Mouse (Mus musculus) liver, adult (tissue): ENCODE measurements at regions not wholly inside any gene's neighbourhood (a gene's known extent, or its start where the extent isn't known, plus 50 kb on each side); places are given as distances from the start of the nearest gene placed in this dataset.

Experiments used
- GATA4 ChIP-seq: IDR thresholded peaks from 2 replicates; pipeline ENCODE4 v1.6.1; 2014; ENCODE audit warnings: mild to moderate bottlenecking, low read length; ENCODE audit not compliant: insufficient replicate concordance

- no peak for TF ChIP-seq GATA4
Measured at GRCm38 (mm10) chr4:131120680-131121079, 176.5 kb downstream of the Matn1 start.

DNA sequence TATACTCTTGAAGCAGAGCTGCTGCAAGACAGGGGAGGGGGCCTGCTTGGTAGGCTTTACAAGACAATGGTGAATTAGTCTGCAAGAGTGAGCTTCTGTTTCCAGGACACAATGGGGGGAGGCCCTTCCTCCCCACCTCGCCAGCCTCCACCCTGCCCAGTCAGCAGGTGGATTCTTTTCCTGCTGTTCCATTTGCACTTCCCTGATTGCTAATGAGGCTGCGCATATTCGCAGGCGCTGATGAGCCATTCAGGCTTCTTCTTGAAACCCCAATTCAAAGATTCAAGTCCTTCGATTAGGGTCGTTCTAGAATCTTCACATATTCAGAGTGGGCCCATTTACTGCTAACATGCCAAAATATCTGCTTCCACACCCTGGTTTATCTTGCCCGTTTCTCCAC is 181.8 kb downstream of the Matn1 start:
- TF ChIP-seq GATA4 = no peak

DNA sequence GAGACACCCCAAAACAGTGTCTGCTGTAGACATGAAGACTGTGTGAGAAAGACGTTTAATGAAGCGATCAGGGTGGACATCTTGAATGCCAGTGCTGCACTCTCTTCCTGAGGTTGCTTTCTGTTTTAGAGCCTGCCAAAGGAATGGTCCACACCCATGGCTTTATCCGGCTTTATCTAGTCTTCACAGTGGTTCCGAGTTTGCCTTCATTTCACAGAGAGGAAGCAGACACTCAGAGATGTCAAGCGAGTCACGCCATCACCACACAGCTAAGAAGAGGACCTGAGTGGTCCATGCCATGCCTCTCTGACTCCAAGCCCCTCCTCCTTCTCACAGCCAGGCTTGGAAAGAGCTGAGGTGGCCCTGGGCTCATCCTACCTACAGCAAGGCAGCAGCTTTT is 182.7 kb downstream of the Matn1 start:
- TF ChIP-seq GATA4 = no peak

GRCm38 (mm10) chr4:131128646-131129045 is 184.5 kb downstream of the Matn1 start:
- no peak for TF ChIP-seq GATA4

GRCm38 (mm10) chr4:131132201-131132600 is 188.0 kb downstream of the Matn1 start:
- TF ChIP-seq GATA4 = no peak

GRCm38 (mm10) chr4:131132781-131133180 is 188.6 kb downstream of the Matn1 start:
- TF ChIP-seq GATA4 = no peak

DNA sequence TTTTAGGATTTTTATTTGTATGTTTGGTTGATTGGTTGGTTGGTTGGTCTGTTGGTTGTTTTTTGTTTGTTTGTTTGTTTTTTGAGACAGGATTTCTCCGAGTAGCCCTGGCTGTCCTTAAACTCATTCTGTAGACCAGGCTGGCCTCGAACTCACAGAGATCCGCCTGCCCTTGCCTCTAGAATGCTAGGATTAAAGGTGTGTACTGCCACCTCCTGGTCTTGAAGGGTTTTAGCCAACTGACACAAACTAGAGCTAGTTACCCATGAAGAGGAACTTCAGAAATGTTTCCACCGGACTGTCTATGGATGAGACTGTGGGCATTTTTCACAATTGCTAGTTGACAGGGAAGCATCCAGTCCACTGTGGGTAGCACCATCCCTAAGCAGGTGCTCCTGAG is 191.7 kb downstream of the Matn1 start:
- TF ChIP-seq GATA4 = no peak

DNA sequence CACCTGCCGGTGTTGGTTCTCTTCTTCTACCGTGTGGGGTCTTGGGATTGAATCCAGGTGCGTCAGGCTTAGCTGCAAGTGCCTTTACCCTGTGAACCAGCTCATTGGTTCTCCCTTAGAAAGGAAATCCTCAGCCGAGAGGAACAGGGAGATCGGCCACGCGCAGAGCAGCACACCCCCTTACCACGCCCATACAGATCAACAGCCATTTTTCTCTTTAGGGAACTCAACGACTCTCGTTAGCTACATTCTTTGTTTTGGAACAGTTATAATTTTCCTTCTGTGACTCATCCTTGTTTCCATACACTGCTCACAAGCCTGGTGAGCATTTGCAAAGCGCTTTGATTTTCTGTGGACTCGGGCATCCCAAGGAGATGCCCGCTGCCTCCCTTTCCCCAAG is 194.7 kb downstream of the Matn1 start:
- no peak for TF ChIP-seq GATA4

DNA sequence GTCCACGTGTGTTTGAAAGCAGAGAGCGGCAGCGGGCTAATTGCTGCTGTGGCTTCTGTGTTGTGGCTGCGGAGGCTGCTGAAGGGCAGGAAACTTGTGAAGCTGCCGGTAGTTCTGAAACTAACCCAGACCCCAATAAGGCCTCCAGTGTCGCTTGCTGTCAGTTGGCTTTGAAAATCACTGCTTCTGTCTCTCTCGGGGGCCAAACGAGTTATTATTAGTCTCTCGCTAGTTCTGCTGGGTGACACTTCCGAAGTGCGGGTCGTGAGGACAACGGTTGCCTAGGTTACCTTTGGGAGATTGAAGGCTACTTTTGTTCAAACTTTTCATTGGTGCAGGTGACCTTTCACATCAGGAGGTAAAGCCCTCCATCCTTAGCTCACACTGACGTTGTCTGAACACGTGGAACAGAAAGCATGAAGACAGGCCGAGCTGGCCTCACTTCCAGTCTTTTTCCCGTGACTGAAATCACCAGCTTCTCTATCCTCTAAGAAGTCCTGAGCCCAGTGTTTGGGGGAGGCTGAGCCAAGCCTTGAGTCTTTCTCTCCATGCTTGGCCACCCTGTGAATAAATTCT is 197.8 kb downstream of the Matn1 start:
- TF ChIP-seq GATA4 = no peak

- TF ChIP-seq GATA4 = no peak
Measured at GRCm38 (mm10) chr4:131145507-131145906, 201.3 kb downstream of the Matn1 start.

- no peak for TF ChIP-seq GATA4
Measured at GRCm38 (mm10) chr4:131148042-131148747, 204.0 kb downstream of the Matn1 start.

DNA sequence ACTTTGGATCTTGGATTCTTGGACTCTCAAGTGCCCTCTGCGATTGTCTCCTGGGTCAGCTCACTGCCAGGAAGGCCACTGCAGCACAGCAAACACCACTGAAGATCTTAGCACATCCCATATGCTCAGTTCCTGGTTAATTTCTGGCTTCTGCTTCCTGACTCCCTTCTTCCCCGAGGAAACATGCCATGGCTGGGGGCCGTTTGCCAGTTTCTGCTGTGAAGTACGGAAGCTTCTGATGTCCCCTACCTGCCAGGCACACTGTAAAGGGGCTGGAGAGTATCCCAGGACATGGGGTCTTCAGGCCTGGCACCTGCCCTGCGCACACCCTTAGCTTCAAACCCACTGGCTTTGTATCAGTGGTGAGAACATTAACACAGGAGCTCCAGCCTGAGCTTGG is 205.3 kb downstream of the Matn1 start:
- no peak for TF ChIP-seq GATA4

DNA sequence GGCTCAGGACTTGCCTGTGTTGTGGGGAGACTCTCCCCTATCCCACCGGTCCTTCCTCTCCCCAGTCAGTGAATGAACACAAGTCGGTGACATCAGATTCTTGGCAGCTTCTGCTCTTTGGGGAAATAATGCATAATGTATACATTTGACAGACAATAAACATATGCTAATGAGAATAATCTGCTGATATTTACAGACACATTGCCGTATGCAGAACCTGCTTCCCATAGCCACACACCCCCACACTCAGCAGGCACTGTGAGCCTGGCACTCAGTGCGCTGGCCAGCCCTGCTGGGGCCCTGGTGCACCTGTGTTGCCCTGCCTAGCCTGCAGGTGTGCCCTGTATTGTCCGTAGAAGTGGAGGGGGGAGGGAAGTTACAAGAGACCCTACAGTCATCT is 215.5 kb downstream of the Matn1 start:
- no peak for TF ChIP-seq GATA4

- TF ChIP-seq GATA4 = no peak
Measured at GRCm38 (mm10) chr4:131160135-131160534, 215.9 kb downstream of the Matn1 start.

- no peak for TF ChIP-seq GATA4
Measured at GRCm38 (mm10) chr4:131161501-131161900, 217.3 kb downstream of the Matn1 start.

- no peak for TF ChIP-seq GATA4
Measured at GRCm38 (mm10) chr4:131163782-131164315, 219.7 kb downstream of the Matn1 start.
